ENCODE assay signal across 14 mouse cellular contexts in the genomic region with DNA sequence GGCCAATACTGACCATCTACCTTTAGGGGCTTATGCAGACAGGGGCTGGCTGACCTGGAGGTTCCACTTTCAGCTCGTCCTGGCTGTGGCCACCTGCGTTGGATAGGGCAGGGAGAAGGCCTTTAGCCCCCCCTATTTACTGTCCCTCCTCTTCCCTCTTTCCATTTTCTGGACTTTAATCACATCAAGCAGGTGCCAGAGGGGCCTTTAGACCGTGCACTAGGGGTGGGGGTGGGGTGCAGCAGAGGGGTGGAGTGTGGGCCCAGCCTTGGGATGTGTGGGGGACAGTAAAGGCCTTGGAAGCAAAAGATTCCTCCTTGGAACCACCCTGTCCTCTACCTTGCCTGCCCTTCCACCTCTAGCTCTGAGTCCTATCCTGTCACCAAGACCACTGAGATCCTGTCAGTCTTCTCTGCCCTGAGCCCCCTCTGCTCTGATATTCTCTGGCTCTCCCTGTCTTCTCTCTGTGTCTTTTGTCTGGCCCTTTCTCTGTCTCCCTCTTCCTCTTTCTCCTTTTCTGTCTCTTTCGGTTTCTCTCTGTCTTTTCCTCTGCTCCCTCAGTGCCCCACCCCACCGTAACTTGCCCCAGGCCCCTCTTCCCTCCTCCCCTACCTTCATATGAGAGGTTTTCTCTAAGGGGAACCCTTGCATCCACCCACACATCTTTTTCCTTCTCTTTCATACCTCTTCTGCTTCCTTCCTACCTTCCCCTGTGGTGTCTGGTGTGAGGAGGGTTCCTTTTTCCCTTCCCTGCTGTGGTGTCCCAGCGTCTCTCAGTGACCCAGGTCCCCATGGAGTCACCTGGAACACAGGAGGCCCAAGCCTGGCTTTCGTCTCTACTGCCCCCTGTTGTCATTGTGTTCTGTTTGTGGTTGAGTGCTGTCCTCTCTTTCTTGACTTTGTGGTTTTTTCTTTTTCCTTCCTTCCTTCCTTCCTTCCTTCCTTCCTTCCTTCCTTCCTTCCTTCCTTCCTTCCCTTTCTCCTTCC. TPM values are rescaled to one million over a fixed set of nuclear protein-coding genes. Genes with fewer than 3 reads are reported as not detected.
A peak's percentile ranks its signal among the peaks of the same experiment; 100 is the strongest.
DNase-seq lines count a peak whose midpoint lies in the region; ATAC-seq and TF ChIP-seq lines count a peak whose summit lies in the region.
"Had no signal": no experiment of that assay in that cellular context is flagged by ENCODE, and none has a peak within 500 bp of the region (broad histone marks: within the 10 kb centered on the region; RNA-seq: fewer than 3 reads in every experiment).

No protein-coding gene starts in this region.

- no peaks in the 10 kb centered on the region for H3K36me3 ChIP-seq in heart, embryonic 11.5 days (ENCODE audit: control insufficient read depth, insufficient read depth, low read length)
- H3K36me3 ChIP-seq in limb, embryonic 13.5 days: no peaks in the 10 kb centered on the region
- H3K36me3 ChIP-seq in limb, embryonic 10.5 days: no peaks in the 10 kb centered on the region
- H3K36me3 ChIP-seq in embryonic facial prominence, embryonic 15.5 days: no peaks in the 10 kb centered on the region
- H3K36me3 ChIP-seq: hindbrain, embryonic 12.5 days; limb, embryonic 15.5 days had no signal

- TF ChIP-seq CTCF in layer of hippocampus, adult 2 months (conservative IDR thresholded peaks at IDR 0.05): no peak

- WGBS in heart, embryonic 11.5 days (ENCODE audit: insufficient replicate concordance): 61% methylated on average over 7 of the region's 7 CpGs
- WGBS in limb, embryonic 13.5 days: 68% methylated on average over 7 of the region's 7 CpGs
- WGBS in limb, embryonic 10.5 days: 72% methylated on average over 7 of the region's 7 CpGs
- 69% methylated on average over 7 of the region's 7 CpGs for whole genome bisulfite sequencing in embryonic facial prominence, embryonic 15.5 days

- no peak overlapping the region for H3K9ac ChIP-seq in heart, embryonic 11.5 days (ENCODE audit: low read depth, low read length)
- no peak overlapping the region for H3K9ac ChIP-seq in limb, embryonic 13.5 days
- H3K9ac ChIP-seq in embryonic facial prominence, embryonic 15.5 days: no peak overlapping the region
- H3K9ac ChIP-seq: hindbrain, embryonic 12.5 days; limb, embryonic 15.5 days had no signal

- no peak for ATAC-seq in heart, embryonic 11.5 days (replicated peaks; ENCODE audit: insufficient number of reproducible peaks, low FRiP score, low TSS enrichment)
- ATAC-seq in limb, embryonic 13.5 days (ENCODE audit: low FRiP score, low read depth): no peak
- no peak for ATAC-seq in embryonic facial prominence, embryonic 15.5 days (ENCODE audit: insufficient number of reproducible peaks, low FRiP score, low TSS enrichment, low read depth)
- peak; percentile 56 for ATAC-seq in megakaryocyte progenitor cell, adult 5-6 weeks (replicated peaks; ENCODE audit: poor library complexity)
- ATAC-seq: CD4-positive, CD25-positive, alpha-beta regulatory T cell, adult 4 months had no signal

- H3K4me3 ChIP-seq in heart, embryonic 11.5 days (ENCODE audit: low read depth, low read length): no peak overlapping the region
- H3K4me3 ChIP-seq in limb, embryonic 13.5 days: no peak overlapping the region
- H3K4me3 ChIP-seq in limb, embryonic 10.5 days: no peak overlapping the region
- H3K4me3 ChIP-seq in embryonic facial prominence, embryonic 15.5 days (replicated peaks): no peak overlapping the region
- no peak overlapping the region for H3K4me3 ChIP-seq in layer of hippocampus, adult 2 months
- H3K4me3 ChIP-seq: hindbrain, embryonic 12.5 days had no signal

- no peak overlapping the region for H3K27ac ChIP-seq in heart, embryonic 11.5 days (ENCODE audit: low read depth, low read length)
- H3K27ac ChIP-seq in limb, embryonic 13.5 days: no peak overlapping the region
- H3K27ac ChIP-seq in limb, embryonic 10.5 days: no peak overlapping the region
- H3K27ac ChIP-seq in embryonic facial prominence, embryonic 15.5 days (replicated peaks): no peak overlapping the region
- H3K27ac ChIP-seq in layer of hippocampus, adult 2 months: no peak overlapping the region
- H3K27ac ChIP-seq: hindbrain, embryonic 12.5 days had no signal

- no peaks in the 10 kb centered on the region for H3K9me3 ChIP-seq in heart, embryonic 11.5 days (replicated peaks; ENCODE audit: control insufficient read depth, low read length)
- no peaks in the 10 kb centered on the region for H3K9me3 ChIP-seq in limb, embryonic 13.5 days
- H3K9me3 ChIP-seq in limb, embryonic 10.5 days (replicated peaks): no peaks in the 10 kb centered on the region
- no peaks in the 10 kb centered on the region for H3K9me3 ChIP-seq in embryonic facial prominence, embryonic 15.5 days (replicated peaks)
- H3K9me3 ChIP-seq: hindbrain, embryonic 12.5 days; limb, embryonic 15.5 days had no signal

- peak overlapping the region; percentile 55 for H3K4me2 ChIP-seq in heart, embryonic 11.5 days
- peak overlapping the region; percentile 54 for H3K4me2 ChIP-seq in limb, embryonic 13.5 days (replicated peaks)
- peak overlapping the region; percentile 42; the same call in 1 of the 2 replicates for H3K4me2 ChIP-seq in embryonic facial prominence, embryonic 15.5 days (replicated peaks)

- H3K27me3 ChIP-seq in heart, embryonic 11.5 days (ENCODE audit: control insufficient read depth, insufficient read depth, low read length): peaks cover 14% of the 10 kb centered on the region; the same call in 1 of the 2 replicates
- peaks cover 53% of the 10 kb centered on the region for H3K27me3 ChIP-seq in limb, embryonic 13.5 days
- peaks cover 90% of the 10 kb centered on the region for H3K27me3 ChIP-seq in limb, embryonic 10.5 days (ENCODE audit: low read depth, poor library complexity, severe bottlenecking)
- H3K27me3 ChIP-seq in embryonic facial prominence, embryonic 15.5 days: peaks cover 13% of the 10 kb centered on the region

- H3K4me1 ChIP-seq in heart, embryonic 11.5 days (ENCODE audit: control insufficient read depth, insufficient read depth, low read length): no peaks in the 10 kb centered on the region
- H3K4me1 ChIP-seq in limb, embryonic 13.5 days: no peaks in the 10 kb centered on the region
- H3K4me1 ChIP-seq in limb, embryonic 10.5 days: peaks cover 5% of the 10 kb centered on the region; the same call in 1 of the 2 replicates
- H3K4me1 ChIP-seq in embryonic facial prominence, embryonic 15.5 days: no peaks in the 10 kb centered on the region
- H3K4me1 ChIP-seq: hindbrain, embryonic 12.5 days; limb, embryonic 15.5 days had no signal

- DNase-seq in heart, postnatal 4 days: no peak
- no peak for DNase-seq in limb, embryonic 10.5 days (ENCODE audit: low spot score)
- DNase-seq in adrenal gland, postnatal 36 days: no peak
- no peak for DNase-seq in layer of hippocampus, adult 2 months (ENCODE audit: low spot score in 2 of 2)
- DNase-seq: layer of hippocampus, adult 9-11 months; right cerebral cortex, adult 18-20 months; thymus, adult 2 months had no signal

RNA-seq across cellular contexts. Expression of a gene that starts 35.9 kb away (rescaled TPM):
- 21.6 and 23.6 TPM in 2 replicates for polyA plus RNA-seq in heart, embryonic 11.5 days (2014; fragmentation: Nextera tagmentation; extraction: Ambion mirVana)
- total RNA-seq in heart, postnatal 4 days (2021): 10 to 100 TPM; 57.9 to 59.3 TPM
- polyA plus RNA-seq in limb, embryonic 13.5 days (2015; fragmentation: Nextera tagmentation; extraction: Ambion mirVana): 2.7 and 2.8 TPM in 2 replicates
- polyA plus RNA-seq in limb, embryonic 10.5 days (2016; fragmentation: Nextera tagmentation; extraction: Ambion mirVana): 0.49 and 1.2 TPM in 2 replicates
- polyA plus RNA-seq in embryonic facial prominence, embryonic 15.5 days (2015; fragmentation: Nextera tagmentation; extraction: Ambion mirVana): 4.5 and 5.1 TPM in 2 replicates
- total RNA-seq in megakaryocyte progenitor cell, adult 5-6 weeks (2015): 2.4 and 5.8 TPM in 2 replicates
- total RNA-seq in megakaryocyte progenitor cell, adult 5-6 weeks (2017): 0.92 and 1.3 TPM in 2 replicates
- 10 to 100 TPM; 26.6 to 35.4 TPM for total RNA-seq in adrenal gland, postnatal 36 days (2021)
- 100 to 1,000 TPM; 177 to 179 TPM for total RNA-seq in layer of hippocampus, adult 2 months (2021)

RNA-seq across cellular contexts. Expression of a gene that starts 52.9 kb away (rescaled TPM):
- 28.6 and 30.2 TPM in 2 replicates for polyA plus RNA-seq in heart, embryonic 11.5 days (2014; fragmentation: Nextera tagmentation; extraction: Ambion mirVana)
- total RNA-seq in heart, postnatal 4 days (2021): 10 to 100 TPM; 41.9 to 70.5 TPM
- polyA plus RNA-seq in limb, embryonic 13.5 days (2015; fragmentation: Nextera tagmentation; extraction: Ambion mirVana): 38.2 and 48.4 TPM in 2 replicates
- polyA plus RNA-seq in limb, embryonic 10.5 days (2016; fragmentation: Nextera tagmentation; extraction: Ambion mirVana): 67.1 and 70.5 TPM in 2 replicates
- polyA plus RNA-seq in embryonic facial prominence, embryonic 15.5 days (2015; fragmentation: Nextera tagmentation; extraction: Ambion mirVana): 34.7 and 43.8 TPM in 2 replicates
- 22.4 and 26.4 TPM in 2 replicates for total RNA-seq in megakaryocyte progenitor cell, adult 5-6 weeks (2015)
- total RNA-seq in megakaryocyte progenitor cell, adult 5-6 weeks (2017): 38.4 and 41.0 TPM in 2 replicates
- total RNA-seq in adrenal gland, postnatal 36 days (2021): 10 to 100 TPM; 69.9 to 87.3 TPM
- total RNA-seq in layer of hippocampus, adult 2 months (2021): 10 to 100 TPM; 47.4 to 66.1 TPM

Comparison
In these comparisons a context has a peak if more than half of its experiments do, and no peak if none do; other contexts are left out.
1. RNA of a gene that starts 35.9 kb away (total RNA-seq): 177 to 179 TPM in layer of hippocampus, adult 2 months, 57.9 to 59.3 TPM in heart, postnatal 4 days and 26.6 to 35.4 TPM in adrenal gland, postnatal 36 days; 0.92 to 5.8 TPM in megakaryocyte progenitor cell, adult 5-6 weeks; every median in the first group is over 4 times any median in the second.
2. Peak in every context shown above with its lines, with median percentiles within 50 percentile points of each other: H3K4me2 ChIP-seq.